Mouse (Mus musculus) brain, embryonic 14.5 days (tissue): Measurements from ENCODE around the gene Nmrk1. TPM values are rescaled to one million over a fixed set of nuclear protein-coding genes. Genes with fewer than 3 reads are reported as not detected.
"Not testable (repeated sequence)": the region's sequence is repeated elsewhere in the genome, so short reads cannot be mapped to it uniquely, and the experiment has no call there.

Source experiments
- DNase-seq: peaks from one replicate; pipeline ENCODE4 v3.0.0-alpha.2; 2011; ENCODE audit warnings: low read depth
- CTCF ChIP-seq: fragments of 200-500 bp; IDR thresholded peaks from 2 replicates; pipeline ENCODE4 v1.5.1; 2012; ENCODE audit warnings: inconsistent platforms, mild to moderate bottlenecking, moderate library complexity, borderline replicate concordance; ENCODE audit not compliant: insufficient read depth, insufficient read length; ENCODE audit errors: extremely low read depth
- POLR2A ChIP-seq: fragments of 200-500 bp; IDR thresholded peaks from 2 replicates; pipeline ENCODE4 v1.6.1; 2012; ENCODE audit warnings: mild to moderate bottlenecking, inconsistent platforms, borderline replicate concordance; ENCODE audit not compliant: poor library complexity, insufficient read depth, insufficient read length, severe bottlenecking; ENCODE audit errors: extremely low read depth
- polyA plus RNA-seq: library from polyadenylated mRNA; depleted of rRNA; stranded (reverse); fragments of >200 nt; gene quantifications from 2 replicates; pipeline ENCODE4 v1.2.3, GENCODE M21; 2012; rRNA removed

Gene Nmrk1
- polyA plus RNA-seq: 4.6 TPM in 2 replicates

- DNase-seq: peak; percentile 97
- no peak for TF ChIP-seq CTCF
- peak; percentile 65; the same call in 1 of the 2 replicates for TF ChIP-seq POLR2A
Observed at GRCm38 (mm10) chr19:18631644-18632219, at the start of gene Nmrk1, which contains the start of gene Ostf1. TSS of gene Nmrk1 (plus strand) at chr19:18631950. TSS of gene Ostf1 (minus strand) at chr19:18631823.

- DNase-seq: no peak
- TF ChIP-seq POLR2A (no peak), CTCF (no peak)
Observed at GRCm38 (mm10) chr19:18582226-18582625, 49.5 kb upstream of the Nmrk1 start.

GRCm38 (mm10) chr19:18582887-18583286, 48.9 kb upstream of the Nmrk1 start:
- TF ChIP-seq CTCF: no peak
- no peak for TF ChIP-seq POLR2A
- no peak for DNase-seq

GRCm38 (mm10) chr19:18583706-18584105, 48.0 kb upstream of the Nmrk1 start:
- TF ChIP-seq POLR2A (no peak), CTCF (no peak)
- DNase-seq: no peak

- TF ChIP-seq CTCF (no peak), POLR2A (no peak)
- no peak for DNase-seq
Observed at GRCm38 (mm10) chr19:18584621-18585020, 47.1 kb upstream of the Nmrk1 start.

- no peak for TF ChIP-seq CTCF
- no peak for TF ChIP-seq POLR2A
- DNase-seq: no peak
Observed at GRCm38 (mm10) chr19:18587118-18587517, 44.6 kb upstream of the Nmrk1 start.

- TF ChIP-seq CTCF: 0 out of 2 replicates have a peak, but pooled peaks have one; percentile 33
- no peak for TF ChIP-seq POLR2A
Observed at GRCm38 (mm10) chr19:18588243-18588642, 43.5 kb upstream of the Nmrk1 start.

GRCm38 (mm10) chr19:18588801-18589200, 42.9 kb upstream of the Nmrk1 start:
- not testable (repeated sequence) for DNase-seq

More at GRCm38 (mm10) chr19:18588243-18588642, 43.5 kb upstream of the Nmrk1 start:
- DNase-seq: no peak

- no peak for DNase-seq
- no peak for TF ChIP-seq POLR2A
Observed at GRCm38 (mm10) chr19:18589276-18589675, 42.5 kb upstream of the Nmrk1 start.

- no peak for TF ChIP-seq POLR2A
- no peak for TF ChIP-seq CTCF
- DNase-seq: no peak
Observed at GRCm38 (mm10) chr19:18590234-18590633, 41.5 kb upstream of the Nmrk1 start.

- no peak for DNase-seq
- TF ChIP-seq POLR2A (no peak), CTCF (no peak)
Observed at GRCm38 (mm10) chr19:18590942-18591354, 40.8 kb upstream of the Nmrk1 start.

GRCm38 (mm10) chr19:18592919-18593318, 38.8 kb upstream of the Nmrk1 start:
- DNase-seq: no peak
- TF ChIP-seq CTCF (no peak), POLR2A (no peak)
